Mouse (Mus musculus) neural tube, embryonic 12.5 days (tissue): Measurements from ENCODE around the gene Smdt1. TPM values are rescaled to one million over a fixed set of nuclear protein-coding genes. Genes with fewer than 3 reads are reported as not detected.

ENCODE experiments used
- microRNA-seq: library from miRNA; unstranded; fragments of <30 nt; microRNA quantifications from one replicate; pipeline ENCODE4, GENCODE M21; 2017
- polyA plus RNA-seq: library from polyadenylated mRNA; unstranded; fragments of >200 nt; fragmentation: Nextera tagmentation; extraction: Ambion mirVana; gene quantifications from 2 replicates; pipeline ENCODE4 v1.2.1, GENCODE M21; 2016

The Smdt1 gene
- polyA plus RNA-seq, 1 experiment from 2014 or later, result 285 TPM

Small RNAs within 50 kb of the gene (microRNA-seq; reads per million reads assigned to microRNA genes)
- gene Mir7684, result not detected

Other genes starting within 250 kb of the Smdt1 start
- 17.8 and 20.3 TPM in 2 replicates for gene Ccdc134, start 211.0 kb upstream of the Smdt1 start, polyA plus RNA-seq
- gene Srebf2, start 191.8 kb upstream of the Smdt1 start, polyA plus RNA-seq, result 238 and 239 TPM in 2 replicates
- 0.29 and 0.46 TPM in 2 replicates for gene Shisa8, start 126.1 kb upstream of the Smdt1 start, polyA plus RNA-seq
- 0.10 and 0.22 TPM in 2 replicates for gene Tnfrsf13c, start 114.6 kb upstream of the Smdt1 start, polyA plus RNA-seq
- gene Cenpm, start 94.2 kb upstream of the Smdt1 start, polyA plus RNA-seq, result 45.5 and 45.8 TPM in 2 replicates
- 1.7 and 3.2 TPM in 2 replicates for gene 1500009C09Rik, start 86.6 kb upstream of the Smdt1 start, polyA plus RNA-seq
- gene Sept3, start 64.1 kb upstream of the Smdt1 start, polyA plus RNA-seq, result 235 and 268 TPM in 2 replicates
- gene Wbp2nl, start 40.0 kb upstream of the Smdt1 start, polyA plus RNA-seq, result not detected in 2 replicates
- gene Naga, start within 50 bp of the Smdt1 start, polyA plus RNA-seq, result 24.8 and 27.1 TPM in 2 replicates
- 3.6 and 4.0 TPM in 2 replicates for gene Pheta2, start within 50 bp of the Smdt1 start, polyA plus RNA-seq
- 302 and 313 TPM in 2 replicates for gene Ndufa6, start 15.4 kb downstream of the Smdt1 start, polyA plus RNA-seq
- gene Cyp2d22, start 41.3 kb downstream of the Smdt1 start, polyA plus RNA-seq, result 2.2 and 2.9 TPM in 2 replicates
- gene Cyp2d11, start 55.1 kb downstream of the Smdt1 start, polyA plus RNA-seq, result not detected in 2 replicates
- gene Cyp2d10, start 68.2 kb downstream of the Smdt1 start, polyA plus RNA-seq, result not detected in 2 replicates
- gene Cyp2d9, start 94.5 kb downstream of the Smdt1 start, polyA plus RNA-seq, result not detected in 2 replicates
- gene Cyp2d12, start 216.1 kb downstream of the Smdt1 start, polyA plus RNA-seq, result not detected in 2 replicates